Mouse (Mus musculus) kidney, postnatal 14 days (tissue): ENCODE results near the gene Lipo4.
"Not testable (repeated sequence)": the region's sequence is repeated elsewhere in the genome, so short reads cannot be mapped to it uniquely, and the experiment has no call there.

Experiments
- DNase-seq: peaks from one replicate; pipeline ENCODE4 v3.0.0; 2022; ENCODE audit warnings: mixed read lengths

Gene Lipo4

GRCm38 (mm10) chr19:33517680-33518079 lies at the start of gene Lipo4:
Lipo4 (minus strand) TSS chr19:33517780.
- DNase-seq: no peak

GRCm38 (mm10) chr19:33456426-33456825 lies 61.2 kb downstream of the Lipo4 start:
- DNase-seq: not testable (repeated sequence)

GRCm38 (mm10) chr19:33453725-33454124 lies 63.9 kb downstream of the Lipo4 start:
- no peak for DNase-seq
